Mouse (Mus musculus): Measurements from ENCODE around the gene Ppp1r13l. TPM values are rescaled to one million over a fixed set of nuclear protein-coding genes. Genes with fewer than 3 reads are reported as not detected.

The Ppp1r13l gene
- polyA plus RNA-seq (2012; rRNA removed), result 8.2 and 8.9 TPM in 2 replicates

DNA sequence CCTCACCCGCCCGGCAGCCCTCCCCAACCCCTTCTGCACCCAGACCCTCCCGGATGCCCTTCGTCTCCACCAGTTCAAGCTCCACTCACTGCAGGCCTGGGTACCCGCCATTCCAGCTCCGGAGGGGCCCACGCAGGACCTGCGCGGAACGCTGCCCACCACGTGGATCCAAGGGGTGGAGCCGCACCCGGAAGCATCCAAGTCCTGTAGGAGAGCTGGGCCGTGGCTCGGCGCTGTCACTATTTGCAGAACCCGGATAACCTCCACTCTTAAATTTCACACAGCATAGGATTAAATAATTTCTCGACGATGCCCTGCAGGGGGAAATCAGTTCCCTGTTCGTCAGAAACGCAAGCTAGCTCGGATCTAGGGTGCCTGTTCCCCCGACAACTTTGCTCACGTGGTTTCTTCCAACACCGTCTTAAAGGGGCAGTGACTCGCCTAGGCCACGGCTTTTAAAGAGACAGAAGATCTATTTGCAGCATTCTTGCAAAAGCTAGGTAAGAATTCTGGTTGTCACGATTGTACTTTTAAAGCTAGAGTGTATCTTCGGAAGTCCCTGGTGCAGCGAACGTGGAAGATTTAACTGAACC, at the start of gene Ppp1r13l, which contains the start of gene Cd3eap:
TSS of gene Ppp1r13l (plus strand) at position 451 of the 593 bp plus-strand sequence.
TSS of gene Cd3eap (minus strand) at position 185 of the 593 bp plus-strand sequence.
- TF ChIP-seq CTCF (IDR thresholded peaks at IDR 0.05; ENCODE audit: borderline replicate concordance, extremely low read depth, insufficient read depth, insufficient read length) (no peak), POLR2A (IDR thresholded peaks at IDR 0.05; ENCODE audit: borderline replicate concordance, extremely low read depth, insufficient read depth, insufficient read length, poor library complexity, severe bottlenecking) (peak; percentile 35; the same call in 1 of the 2 replicates)
- DNase-seq (ENCODE audit: low read depth), result peak; percentile 96

DNA sequence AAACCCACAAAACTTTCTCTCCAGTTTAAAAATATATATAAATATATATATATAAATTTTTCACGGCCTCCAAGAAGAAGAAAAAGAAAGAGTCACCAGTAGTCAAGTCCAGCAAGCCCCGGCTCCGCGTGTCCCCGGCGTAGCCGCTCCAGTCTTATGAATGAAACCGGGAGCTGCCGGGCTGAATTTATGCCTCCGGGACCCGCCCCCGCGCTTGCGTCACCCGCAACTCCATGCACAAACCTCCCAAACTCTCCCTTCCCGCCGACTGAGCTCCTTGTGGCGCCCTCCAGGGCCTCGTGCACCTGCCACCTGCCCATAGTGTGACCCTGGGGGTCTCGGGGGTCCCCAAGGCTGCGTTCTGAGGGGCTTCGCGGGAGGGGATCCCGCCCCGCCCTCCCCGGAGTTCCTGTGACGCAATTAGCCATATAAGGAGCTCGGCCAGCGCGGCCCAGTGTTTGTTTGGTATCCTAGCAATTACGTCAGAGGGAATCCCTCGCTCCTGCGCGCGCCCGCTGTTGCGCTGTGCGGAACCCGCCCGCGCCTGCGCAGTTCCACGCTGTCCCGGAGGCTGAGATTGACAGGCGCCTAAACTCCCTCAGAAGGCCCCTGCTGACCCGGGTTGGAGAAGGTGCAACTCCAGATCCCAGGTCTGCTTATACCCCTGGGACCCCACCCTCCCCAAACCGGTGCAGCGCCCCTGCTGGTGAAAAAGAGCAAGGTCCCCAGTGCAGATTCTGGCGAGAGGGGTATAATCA, 49.5 kb upstream of the Ppp1r13l start, which contains the start of gene Fosb:
TSS of gene Fosb (minus strand) at position 168 of the 758 bp plus-strand sequence.
- DNase-seq (ENCODE audit: low read depth), result peak; percentile 98
- TF ChIP-seq CTCF (IDR thresholded peaks at IDR 0.05; ENCODE audit: borderline replicate concordance, extremely low read depth, insufficient read depth, insufficient read length), result peak; percentile 58
- no peak for TF ChIP-seq POLR2A (IDR thresholded peaks at IDR 0.05; ENCODE audit: borderline replicate concordance, extremely low read depth, insufficient read depth, insufficient read length, poor library complexity, severe bottlenecking)

DNA sequence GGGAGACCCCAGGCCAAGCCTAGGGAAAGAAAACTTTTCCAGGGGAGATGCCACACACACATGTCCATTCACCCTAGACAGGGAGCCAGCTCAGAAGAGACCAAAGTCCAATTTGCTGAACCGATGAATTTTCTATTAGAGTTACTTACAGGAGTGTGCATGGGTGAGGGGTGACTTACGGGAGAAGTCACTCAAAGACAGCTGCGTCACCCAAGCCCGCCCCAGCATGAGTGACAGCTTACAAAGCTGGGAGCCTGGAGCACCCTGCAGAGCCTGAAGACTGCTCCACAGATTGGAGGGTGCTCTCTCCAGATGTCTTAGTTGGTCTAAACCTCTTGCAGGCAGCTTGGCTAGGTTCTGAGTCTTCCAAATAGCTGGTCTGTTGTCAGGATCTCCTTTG, 47.6 kb upstream of the Ppp1r13l start:
- DNase-seq (ENCODE audit: low read depth), result no peak
- no peak for TF ChIP-seq CTCF (IDR thresholded peaks at IDR 0.05; ENCODE audit: borderline replicate concordance, extremely low read depth, insufficient read depth, insufficient read length)
- no peak for TF ChIP-seq POLR2A (IDR thresholded peaks at IDR 0.05; ENCODE audit: borderline replicate concordance, extremely low read depth, insufficient read depth, insufficient read length, poor library complexity, severe bottlenecking)

DNA sequence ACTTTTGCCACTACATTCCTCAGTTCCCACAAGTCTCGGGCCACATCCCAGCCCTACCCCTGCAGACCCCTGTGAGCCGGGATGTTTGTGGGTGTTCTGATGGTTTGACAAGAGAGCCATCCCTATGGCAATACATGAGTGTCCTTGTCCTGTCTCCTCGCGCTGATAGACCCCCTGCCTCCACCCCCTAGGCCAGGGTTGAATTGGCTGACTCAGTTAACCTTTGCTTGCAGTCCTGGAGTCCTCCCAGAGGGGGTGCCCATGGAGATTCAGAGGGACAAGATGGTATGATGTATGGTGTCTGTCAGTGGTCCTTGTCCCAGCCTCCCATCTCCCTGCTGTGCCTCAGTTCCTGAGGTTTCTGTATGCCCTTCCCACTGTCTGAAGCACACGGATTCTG, 45.5 kb upstream of the Ppp1r13l start:
- TF ChIP-seq CTCF (IDR thresholded peaks at IDR 0.05; ENCODE audit: borderline replicate concordance, extremely low read depth, insufficient read depth, insufficient read length) (no peak), POLR2A (IDR thresholded peaks at IDR 0.05; ENCODE audit: borderline replicate concordance, extremely low read depth, insufficient read depth, insufficient read length, poor library complexity, severe bottlenecking) (no peak)
- DNase-seq (ENCODE audit: low read depth), result no peak

DNA sequence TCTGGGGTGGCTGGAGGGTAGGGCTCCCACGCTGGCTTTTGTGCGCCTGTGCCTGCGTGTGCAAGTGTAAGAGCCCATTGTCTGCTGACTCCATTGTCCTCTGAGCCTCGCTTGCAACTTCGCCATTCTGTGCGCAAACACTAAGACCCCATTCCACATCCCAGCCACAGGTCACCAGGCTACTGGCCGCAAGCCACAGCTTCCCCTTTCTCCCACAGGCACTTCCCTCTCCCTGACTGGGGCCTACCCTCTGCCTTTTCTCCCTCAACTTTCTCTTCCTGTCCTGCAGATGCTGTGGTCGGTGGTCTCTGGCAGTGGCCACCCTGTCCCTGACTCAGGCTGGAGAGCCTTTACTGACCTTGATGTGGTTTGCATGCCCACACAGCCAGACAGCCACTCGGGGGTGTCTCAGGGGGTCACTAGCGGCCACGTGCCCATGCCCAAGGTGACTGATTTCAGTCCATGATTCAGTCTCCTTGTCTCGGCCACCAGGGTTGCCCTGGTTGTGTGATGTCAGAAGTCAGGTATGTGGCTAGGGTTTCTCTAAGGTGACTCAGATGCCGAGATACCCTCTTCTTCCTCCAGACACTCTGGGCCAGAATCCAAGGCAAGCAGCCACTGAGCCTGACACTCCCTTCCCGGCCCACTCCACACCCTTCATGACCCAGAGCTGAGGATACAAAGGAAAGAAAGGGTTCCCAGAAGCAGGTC, 42.9 kb upstream of the Ppp1r13l start:
- TF ChIP-seq CTCF (IDR thresholded peaks at IDR 0.05; ENCODE audit: borderline replicate concordance, extremely low read depth, insufficient read depth, insufficient read length), result no peak
- TF ChIP-seq POLR2A (IDR thresholded peaks at IDR 0.05; ENCODE audit: borderline replicate concordance, extremely low read depth, insufficient read depth, insufficient read length, poor library complexity, severe bottlenecking), result no peak
- no peak for DNase-seq (ENCODE audit: low read depth)

DNA sequence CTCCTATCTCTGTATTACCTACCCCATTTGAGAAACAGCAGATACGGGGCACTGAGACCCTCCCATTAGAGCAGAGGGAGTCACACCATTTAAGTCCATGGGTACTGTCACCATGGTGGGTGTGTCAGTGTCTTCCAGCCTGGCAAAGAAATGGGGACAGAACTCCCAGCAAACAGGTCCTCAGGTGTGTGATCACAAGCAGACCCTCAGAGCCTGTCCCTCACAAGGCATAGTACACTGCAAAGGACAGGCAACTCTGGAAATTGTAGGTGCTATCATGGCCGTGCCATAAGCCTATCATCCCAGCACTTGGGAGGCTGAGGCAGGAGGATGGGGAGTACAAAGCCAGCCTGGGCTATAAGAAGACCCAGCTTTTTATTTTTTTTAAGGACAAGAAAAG, 41.3 kb upstream of the Ppp1r13l start:
- TF ChIP-seq POLR2A (IDR thresholded peaks at IDR 0.05; ENCODE audit: borderline replicate concordance, extremely low read depth, insufficient read depth, insufficient read length, poor library complexity, severe bottlenecking), result no peak
- TF ChIP-seq CTCF (IDR thresholded peaks at IDR 0.05; ENCODE audit: borderline replicate concordance, extremely low read depth, insufficient read depth, insufficient read length), result no peak
- no peak for DNase-seq (ENCODE audit: low read depth)

DNA sequence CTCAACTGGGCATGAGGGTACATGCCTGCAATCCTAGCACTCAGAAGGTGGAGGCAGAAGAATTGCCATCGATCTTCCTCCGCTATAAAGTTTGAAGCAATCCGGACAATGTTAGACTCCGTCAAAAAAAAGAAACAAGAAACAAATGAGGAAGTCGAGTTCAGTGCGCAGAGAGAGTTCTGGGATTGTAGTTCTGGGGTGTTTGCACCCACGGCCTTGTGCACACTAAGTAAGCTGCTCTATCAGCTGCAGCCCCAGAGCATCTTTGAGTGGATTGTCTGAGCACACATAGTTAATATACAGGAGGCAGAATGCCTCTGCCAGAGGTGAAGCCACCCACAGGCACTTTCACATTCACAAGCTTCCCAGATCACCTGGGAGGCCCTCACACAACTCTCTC, 40.9 kb upstream of the Ppp1r13l start:
- DNase-seq (ENCODE audit: low read depth), result no peak
- no peak for TF ChIP-seq CTCF (IDR thresholded peaks at IDR 0.05; ENCODE audit: borderline replicate concordance, extremely low read depth, insufficient read depth, insufficient read length)
- TF ChIP-seq POLR2A (IDR thresholded peaks at IDR 0.05; ENCODE audit: borderline replicate concordance, extremely low read depth, insufficient read depth, insufficient read length, poor library complexity, severe bottlenecking), result no peak

DNA sequence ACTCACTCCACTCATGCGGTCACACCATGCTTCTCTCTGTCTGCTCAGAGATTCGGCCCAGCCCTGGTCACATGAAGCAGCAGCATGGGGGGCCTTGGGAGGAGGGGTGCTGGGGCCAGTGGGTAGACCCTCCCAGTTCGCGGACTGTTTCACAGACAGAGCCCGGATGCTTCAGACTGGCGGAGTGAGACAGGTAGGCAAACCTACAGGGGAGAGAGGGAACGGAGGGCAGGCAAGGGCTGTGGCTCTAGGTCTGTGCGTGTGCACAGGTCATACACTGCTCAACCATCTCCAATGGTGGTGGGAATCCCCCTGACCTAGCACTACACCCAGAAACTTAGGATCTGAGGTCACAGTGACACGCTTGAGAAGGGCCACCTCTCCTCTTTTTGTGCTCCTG, 40.1 kb upstream of the Ppp1r13l start:
- TF ChIP-seq POLR2A (IDR thresholded peaks at IDR 0.05; ENCODE audit: borderline replicate concordance, extremely low read depth, insufficient read depth, insufficient read length, poor library complexity, severe bottlenecking) (no peak), CTCF (IDR thresholded peaks at IDR 0.05; ENCODE audit: borderline replicate concordance, extremely low read depth, insufficient read depth, insufficient read length) (no peak)
- no peak for DNase-seq (ENCODE audit: low read depth)

DNA sequence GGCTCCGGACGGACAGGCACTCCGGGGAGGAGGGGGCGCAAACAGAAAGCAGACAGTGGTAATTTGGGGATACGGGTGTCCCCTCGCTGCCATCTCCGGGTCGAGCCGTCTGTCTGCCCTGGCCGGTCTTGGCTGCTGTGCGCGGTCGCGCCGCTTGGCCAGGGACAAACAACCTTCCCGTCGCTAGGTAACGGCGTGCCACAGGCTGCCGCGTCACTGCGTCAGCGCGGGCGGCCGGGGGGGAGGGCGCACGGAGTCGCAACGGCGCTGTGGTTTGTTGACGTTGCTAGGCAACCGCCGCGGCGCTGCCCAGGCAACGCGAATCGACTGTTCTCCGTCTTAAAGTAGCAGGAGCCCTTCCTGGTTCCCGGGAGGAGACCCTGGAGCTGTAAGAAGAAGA, 39.6 kb upstream of the Ppp1r13l start:
- TF ChIP-seq CTCF (IDR thresholded peaks at IDR 0.05; ENCODE audit: borderline replicate concordance, extremely low read depth, insufficient read depth, insufficient read length) (peak; percentile 30; the same call in 1 of the 2 replicates), POLR2A (IDR thresholded peaks at IDR 0.05; ENCODE audit: borderline replicate concordance, extremely low read depth, insufficient read depth, insufficient read length, poor library complexity, severe bottlenecking) (0 out of 2 replicates have a peak, but pooled peaks have one; percentile 7)
- peak; percentile 99 for DNase-seq (ENCODE audit: low read depth)

DNA sequence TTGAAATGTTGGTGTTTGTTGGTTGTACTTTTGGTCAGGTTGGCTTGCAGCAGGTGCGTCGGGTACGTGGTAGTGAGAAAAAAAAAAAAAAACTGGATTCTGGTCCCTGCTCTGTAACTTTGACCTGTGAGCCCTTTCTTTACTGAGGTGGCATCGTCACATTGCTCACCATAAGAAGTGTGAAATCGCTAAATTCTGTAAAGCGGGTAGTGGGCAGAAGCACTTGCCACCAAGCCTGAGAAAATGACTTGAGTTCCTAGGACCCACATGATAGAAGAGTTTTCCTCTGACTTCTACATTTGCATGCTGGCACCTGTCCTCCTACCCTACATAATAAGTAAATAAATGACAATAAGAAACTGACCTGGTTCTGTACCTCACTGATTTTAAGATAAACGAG, 38.9 kb upstream of the Ppp1r13l start:
- TF ChIP-seq POLR2A (IDR thresholded peaks at IDR 0.05; ENCODE audit: borderline replicate concordance, extremely low read depth, insufficient read depth, insufficient read length, poor library complexity, severe bottlenecking), result no peak
- no peak for TF ChIP-seq CTCF (IDR thresholded peaks at IDR 0.05; ENCODE audit: borderline replicate concordance, extremely low read depth, insufficient read depth, insufficient read length)
- no peak for DNase-seq (ENCODE audit: low read depth)

DNA sequence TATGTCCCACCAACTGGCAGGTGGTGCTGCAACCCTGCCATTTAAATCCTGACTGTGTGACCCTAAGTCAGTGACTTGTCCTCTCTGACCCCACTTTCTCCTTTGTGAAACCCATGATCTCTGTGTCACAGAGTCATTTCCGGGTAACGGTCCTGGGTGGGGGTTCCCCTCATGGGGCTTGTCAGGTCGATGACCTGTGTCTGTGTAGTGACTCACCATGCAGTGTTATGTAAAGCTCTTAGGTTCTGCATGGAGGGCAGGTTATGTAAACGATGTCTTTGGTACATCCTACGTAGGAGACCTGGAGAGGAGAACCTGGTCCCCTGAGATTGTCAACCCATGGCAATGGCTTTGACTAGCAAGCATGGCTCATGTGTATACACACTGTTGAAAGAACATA, 38.1 kb upstream of the Ppp1r13l start:
- TF ChIP-seq CTCF (IDR thresholded peaks at IDR 0.05; ENCODE audit: borderline replicate concordance, extremely low read depth, insufficient read depth, insufficient read length) (no peak), POLR2A (IDR thresholded peaks at IDR 0.05; ENCODE audit: borderline replicate concordance, extremely low read depth, insufficient read depth, insufficient read length, poor library complexity, severe bottlenecking) (no peak)
- no peak for DNase-seq (ENCODE audit: low read depth)

Measured in brain, embryonic 14.5 days (tissue).